Comparison of ENCODE assay signal across 8 mouse cellular contexts in genomic region chr15:102256431-102257201, GRCm38 (mm10). TPM values are rescaled to one million over a fixed set of nuclear protein-coding genes. Genes with fewer than 3 reads are reported as not detected.
DNase-seq lines count a peak whose midpoint lies in the region; ATAC-seq and TF ChIP-seq lines count a peak whose summit lies in the region.

No protein-coding gene starts in this region.

- peaks cover 25% of the 10 kb centered on the region for H3K4me1 ChIP-seq in kidney, postnatal 0 days (replicated peaks; ENCODE audit: insufficient read depth, low read length)
- peaks cover 23% of the 10 kb centered on the region for H3K4me1 ChIP-seq in forebrain, embryonic 15.5 days
- peaks cover 16% of the 10 kb centered on the region for H3K4me1 ChIP-seq in liver, embryonic 15.5 days (replicated peaks)

- H3K4me2 ChIP-seq in kidney, postnatal 0 days (ENCODE audit: low read length): peak overlapping the region; percentile 69
- peak overlapping the region; percentile 96 for H3K4me2 ChIP-seq in forebrain, embryonic 15.5 days (replicated peaks)
- peak overlapping the region; percentile 70 for H3K4me2 ChIP-seq in liver, embryonic 15.5 days

- no peak for TF ChIP-seq CTCF in kidney, postnatal 0 days (IDR thresholded peaks at IDR 0.05; ENCODE audit: low read depth)

- peak overlapping the region; percentile 70 for H3K4me3 ChIP-seq in kidney, postnatal 0 days (replicated peaks; ENCODE audit: low read depth, low read length)
- peak overlapping the region; percentile 56 for H3K4me3 ChIP-seq in forebrain, embryonic 15.5 days
- H3K4me3 ChIP-seq in liver, embryonic 15.5 days (replicated peaks): peak overlapping the region; percentile 53

- no peak for DNase-seq in kidney, postnatal 0 days (ENCODE audit: low spot score)
- DNase-seq in kidney, postnatal 25 days: no peak
- peak; percentile 50 for DNase-seq in MN1 (ENCODE audit: low spot score)
- no peak for DNase-seq in T-cell, adult 2 months (ENCODE audit: low spot score)
- DNase-seq in adrenal gland, postnatal 25 days: no peak
- no peak for DNase-seq in testis, postnatal 10 days (ENCODE audit: low spot score)

- no peaks in the 10 kb centered on the region for H3K9me3 ChIP-seq in kidney, postnatal 0 days (replicated peaks; ENCODE audit: low read length)
- no peaks in the 10 kb centered on the region for H3K9me3 ChIP-seq in forebrain, embryonic 15.5 days
- H3K9me3 ChIP-seq in liver, embryonic 15.5 days (replicated peaks): no peaks in the 10 kb centered on the region

- WGBS in kidney, postnatal 0 days: 10% methylated on average over 22 of the region's 22 CpGs
- 9% methylated on average over 22 of the region's 22 CpGs for WGBS in forebrain, embryonic 15.5 days
- 13% methylated on average over 22 of the region's 22 CpGs for WGBS in liver, embryonic 15.5 days (ENCODE audit: insufficient replicate concordance)

- peak overlapping the region; percentile 68 for H3K9ac ChIP-seq in kidney, postnatal 0 days (ENCODE audit: low read depth, low read length)
- H3K9ac ChIP-seq in forebrain, embryonic 15.5 days (replicated peaks): peak overlapping the region; percentile 61
- H3K9ac ChIP-seq in liver, embryonic 15.5 days: peak overlapping the region; percentile 15; the same call in 1 of the 2 replicates

- no peaks in the 10 kb centered on the region for H3K27me3 ChIP-seq in kidney, postnatal 0 days (ENCODE audit: insufficient read depth, low read length)
- H3K27me3 ChIP-seq in forebrain, embryonic 15.5 days: peaks cover 5% of the 10 kb centered on the region; the same call in 1 of the 2 replicates
- peaks cover 90% of the 10 kb centered on the region for H3K27me3 ChIP-seq in liver, embryonic 15.5 days

- peak overlapping the region; percentile 60 for H3K27ac ChIP-seq in kidney, postnatal 0 days
- no peak overlapping the region for H3K27ac ChIP-seq in forebrain, embryonic 15.5 days (replicated peaks)
- H3K27ac ChIP-seq in liver, embryonic 15.5 days (replicated peaks): no peak overlapping the region

- no peaks in the 10 kb centered on the region for H3K36me3 ChIP-seq in kidney, postnatal 0 days (ENCODE audit: insufficient read depth, low read length)
- H3K36me3 ChIP-seq in forebrain, embryonic 15.5 days: no peaks in the 10 kb centered on the region
- H3K36me3 ChIP-seq in liver, embryonic 15.5 days (replicated peaks): no peaks in the 10 kb centered on the region

- ATAC-seq in kidney, postnatal 0 days (replicated peaks; ENCODE audit: low FRiP score, low read depth): no peak
- no peak for ATAC-seq in forebrain, embryonic 15.5 days (replicated peaks)
- ATAC-seq in liver, embryonic 15.5 days (ENCODE audit: insufficient read depth): no peak

RNA-seq across cellular contexts. Expression of gene Rarg, which starts 0.7 kb away (rescaled TPM):
- 23.2 and 23.5 TPM in 2 replicates for polyA plus RNA-seq in kidney, postnatal 0 days (2015; fragmentation: Nextera tagmentation; extraction: Ambion mirVana)
- polyA plus RNA-seq in forebrain, embryonic 15.5 days (2015; fragmentation: Nextera tagmentation; extraction: Ambion mirVana): 5.9 and 6.2 TPM in 2 replicates
- 2.8 and 3.0 TPM in 2 replicates for polyA plus RNA-seq in liver, embryonic 15.5 days (2015; fragmentation: Nextera tagmentation; extraction: Ambion mirVana)
- 21.5 and 25.7 TPM in 2 replicates for total RNA-seq in adrenal gland, postnatal 25 days (2021)

RNA-seq across cellular contexts. Expression of gene Gm9918, which starts 13.7 kb away (rescaled TPM):
- polyA plus RNA-seq in kidney, postnatal 0 days (2015; fragmentation: Nextera tagmentation; extraction: Ambion mirVana): 0.23 and 0.38 TPM in 2 replicates
- not detected in 2 replicates for polyA plus RNA-seq in forebrain, embryonic 15.5 days (2015; fragmentation: Nextera tagmentation; extraction: Ambion mirVana)
- polyA plus RNA-seq in liver, embryonic 15.5 days (2015; fragmentation: Nextera tagmentation; extraction: Ambion mirVana): not detected in 2 replicates
- total RNA-seq in adrenal gland, postnatal 25 days (2021): 0.15 TPM in 1 of 2 replicates, not detected in the other

RNA-seq across cellular contexts. Expression of gene Mfsd5, which starts 22.6 kb away (rescaled TPM):
- polyA plus RNA-seq in kidney, postnatal 0 days (2015; fragmentation: Nextera tagmentation; extraction: Ambion mirVana): 68.2 and 73.2 TPM in 2 replicates
- polyA plus RNA-seq in forebrain, embryonic 15.5 days (2015; fragmentation: Nextera tagmentation; extraction: Ambion mirVana): 50.1 and 51.5 TPM in 2 replicates
- polyA plus RNA-seq in liver, embryonic 15.5 days (2015; fragmentation: Nextera tagmentation; extraction: Ambion mirVana): 24.9 and 25.6 TPM in 2 replicates
- total RNA-seq in adrenal gland, postnatal 25 days (2021): 36.3 and 36.7 TPM in 2 replicates

RNA-seq across cellular contexts. Expression of gene Itgb7, which starts 24.9 kb away (rescaled TPM):
- polyA plus RNA-seq in kidney, postnatal 0 days (2015; fragmentation: Nextera tagmentation; extraction: Ambion mirVana): 0.69 and 1.2 TPM in 2 replicates
- 0.33 and 0.99 TPM in 2 replicates for polyA plus RNA-seq in forebrain, embryonic 15.5 days (2015; fragmentation: Nextera tagmentation; extraction: Ambion mirVana)
- 6.4 and 6.6 TPM in 2 replicates for polyA plus RNA-seq in liver, embryonic 15.5 days (2015; fragmentation: Nextera tagmentation; extraction: Ambion mirVana)
- 1.5 and 2.0 TPM in 2 replicates for total RNA-seq in adrenal gland, postnatal 25 days (2021)

RNA-seq across cellular contexts. Expression of gene Espl1, which starts 39.5 kb away (rescaled TPM):
- polyA plus RNA-seq in kidney, postnatal 0 days (2015; fragmentation: Nextera tagmentation; extraction: Ambion mirVana): 6.1 and 7.5 TPM in 2 replicates
- 10.2 and 15.2 TPM in 2 replicates for polyA plus RNA-seq in forebrain, embryonic 15.5 days (2015; fragmentation: Nextera tagmentation; extraction: Ambion mirVana)
- polyA plus RNA-seq in liver, embryonic 15.5 days (2015; fragmentation: Nextera tagmentation; extraction: Ambion mirVana): 23.0 and 24.6 TPM in 2 replicates
- total RNA-seq in adrenal gland, postnatal 25 days (2021): 4.1 and 6.3 TPM in 2 replicates

Comparison
In these comparisons a context has a peak if more than half of its experiments do, and no peak if none do; other contexts are left out.
1. H3K9ac ChIP-seq: peak in every context shown above with its lines; median percentile 68 in kidney, postnatal 0 days; 61 in forebrain, embryonic 15.5 days; 15 in liver, embryonic 15.5 days.